Comparison of ENCODE assay signal across 25 mouse cellular contexts in the genomic region with DNA sequence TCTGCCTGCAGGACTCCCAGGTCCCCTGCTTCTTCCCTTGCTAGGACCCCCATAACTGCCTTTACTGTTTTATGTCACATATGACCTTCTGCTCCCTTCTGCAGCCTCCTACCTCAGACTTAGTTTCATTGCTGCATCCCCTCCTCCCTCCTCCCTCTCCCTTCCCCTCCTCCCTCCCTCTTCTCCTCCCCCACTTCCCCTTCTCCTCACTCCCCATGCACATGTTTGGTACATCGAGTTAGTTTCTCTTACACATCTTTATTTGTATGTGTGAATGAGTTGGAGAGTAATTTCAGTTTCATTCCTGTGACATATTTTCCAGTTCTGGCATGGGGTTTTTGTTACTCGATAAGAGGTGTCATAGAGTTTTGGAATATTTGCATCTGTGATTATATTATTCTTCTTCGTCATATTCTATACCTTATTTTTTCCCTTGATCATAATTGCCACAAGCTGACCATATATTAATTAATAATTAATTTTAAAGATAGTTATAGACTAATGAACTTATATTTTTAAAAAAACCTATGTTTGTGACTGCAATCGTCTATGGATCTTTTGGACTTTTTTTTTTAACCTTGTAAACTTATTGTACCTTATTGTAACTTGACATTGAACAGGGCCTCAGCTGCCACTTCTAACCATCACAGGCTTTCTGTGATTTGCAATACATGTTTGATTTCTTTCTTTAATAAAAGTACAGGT.
DNase-seq lines count a peak whose midpoint lies in the region; ATAC-seq lines count a peak whose summit lies in the region.
"Had no signal": no experiment of that assay in that cellular context is flagged by ENCODE, and none has a peak within 500 bp of the region (broad histone marks: within the 10 kb centered on the region; RNA-seq: fewer than 3 reads in every experiment).

No protein-coding gene starts in this region.

- ATAC-seq in CD4-positive, CD25-positive, alpha-beta regulatory T cell, adult 4 months = peak; percentile 60
- peak; percentile 75 for ATAC-seq in monocyte, adult 5-6 weeks (replicated peaks; ENCODE audit: insufficient number of reproducible peaks, low FRiP score, low TSS enrichment, poor library complexity, severe bottlenecking)
- ATAC-seq: forebrain, postnatal 0 days; hindbrain, postnatal 0 days; intestine, postnatal 0 days; liver, embryonic 12.5 days; liver, postnatal 0 days; midbrain, embryonic 15.5 days had no signal

- peak; percentile 79 for DNase-seq in A20 (ENCODE audit: low read depth, low spot score)
- DNase-seq in induced T-regulatory cell, adult 2 months (ENCODE audit: low read depth) = peak; percentile 78
- DNase-seq in cerebellum, adult 8-10 months = no peak
- no peak for DNase-seq in embryo, embryonic 10.5 days (ENCODE audit: low spot score)
- DNase-seq in layer of hippocampus, adult 18-20 months (ENCODE audit: low spot score in 2 of 2) = no peak
- no peak for DNase-seq in left cerebral cortex, adult 9 months (ENCODE audit: low spot score in 2 of 2)
- DNase-seq: adrenal gland, adult 2 months; cerebellum, adult 9-10 months; cerebellum, postnatal 36 days; forebrain, postnatal 0 days; gastrocnemius, postnatal 10 days; heart, postnatal 36 days; kidney, postnatal 25 days; left cerebral cortex, postnatal 4 days; liver, postnatal 0 days; lung, postnatal 4 days; right cerebral cortex, postnatal 14 days; thymus, adult 2 months; thymus, postnatal 36 days had no signal

Comparison
In these comparisons a context has a peak if more than half of its experiments do, and no peak if none do; other contexts are left out.
1. DNase-seq: peak in A20 (single experiment) and induced T-regulatory cell, adult 2 months (single experiment); none in cerebellum, adult 8-10 months (single experiment), embryo, embryonic 10.5 days (single experiment), layer of hippocampus, adult 18-20 months (0 of 2) and left cerebral cortex, adult 9 months (0 of 2).